Mouse (Mus musculus): Measurements from ENCODE around the gene 2610318N02Rik. TPM values are rescaled to one million over a fixed set of nuclear protein-coding genes. Genes with fewer than 3 reads are reported as not detected.

The 2610318N02Rik gene
- polyA plus RNA-seq, 1 experiment from 2014 or later: 9.3 TPM

DNA sequence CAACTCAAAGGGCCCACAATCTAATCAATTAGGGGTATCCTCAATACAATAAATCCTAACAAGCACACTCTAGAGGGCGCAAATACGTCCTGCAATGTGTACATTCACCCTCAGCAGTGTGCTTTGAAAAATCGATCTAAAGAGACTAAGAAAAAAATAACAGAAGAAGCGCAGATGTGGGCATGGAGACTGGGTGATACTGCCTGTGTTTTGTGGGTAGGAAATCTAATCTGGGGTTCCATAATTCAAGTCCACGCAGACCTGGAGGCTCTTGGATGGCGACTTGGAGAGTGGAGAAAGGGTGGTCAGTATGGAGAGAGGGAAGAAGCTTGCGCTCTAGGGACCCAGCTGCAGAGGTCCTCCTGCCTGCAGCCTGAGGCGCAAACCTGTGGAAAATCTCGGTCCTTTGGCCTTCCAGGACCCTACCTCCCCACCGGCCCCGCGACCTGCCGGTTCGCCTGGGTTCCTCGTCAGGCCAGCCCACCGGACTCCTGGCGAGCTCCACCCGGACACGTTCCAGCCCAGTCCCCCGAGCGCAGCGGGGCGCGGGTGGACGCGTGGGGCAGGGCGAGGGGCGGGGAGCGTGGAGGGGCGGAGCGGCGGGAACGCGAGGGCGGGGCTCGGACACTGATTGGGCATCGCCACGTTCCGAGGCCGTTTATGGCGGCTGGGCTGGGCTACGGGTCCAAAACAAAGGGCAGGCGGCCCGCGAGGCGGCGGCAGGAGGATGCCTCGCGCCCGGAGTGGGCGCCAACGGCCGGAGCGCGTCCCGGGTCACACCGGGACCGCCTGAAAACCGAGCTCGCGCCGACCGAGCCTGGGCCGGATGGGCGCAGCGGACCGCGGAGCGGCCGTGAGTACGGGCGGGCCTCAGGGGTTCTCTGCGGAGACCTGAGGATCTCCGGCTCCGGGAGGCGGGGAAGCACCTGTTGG, 55.2 kb downstream of the 2610318N02Rik start, which contains the start of gene Ypel1:
Gene Ypel1 (plus strand): TSS at position 186 of the 933 bp plus-strand sequence.
- Histone ChIP-seq H3K4me2 (ENCODE audit: low read depth, low read length) (peak within 1 kb of the TSS; percentile 71), H3K4me1 (ENCODE audit: control insufficient read depth, insufficient read depth, low read length) (peaks cover 5% of the 10 kb centered on the region), H3K9ac (replicated peaks; ENCODE audit: low read depth, low read length) (peak within 1 kb of the TSS; percentile 85), H3K36me3 (ENCODE audit: control insufficient read depth, insufficient read depth, low read length) (peaks cover under 1% of the 10 kb centered on the region), H3K9me3 (ENCODE audit: control insufficient read depth, low read length) (no peaks in the 10 kb centered on the region), H3K27me3 (ENCODE audit: control insufficient read depth, insufficient read depth, low read length) (no peaks in the 10 kb centered on the region), H3K4me3 (ENCODE audit: low read depth, low read length) (peak within 1 kb of the TSS; percentile 84), H3K27ac (ENCODE audit: low read depth, low read length) (peak within 1 kb of the TSS; percentile 90)
- WGBS: under 1% methylated on average over 76 of the region's 76 CpGs
- peak; percentile 96 for ATAC-seq (ENCODE audit: low read depth)

- no peak overlapping the region for H3K27ac ChIP-seq (ENCODE audit: low read depth, low read length)
- H3K27me3 ChIP-seq (ENCODE audit: control insufficient read depth, insufficient read depth, low read length): no peaks in the 10 kb centered on the region
- no peaks in the 10 kb centered on the region for H3K9me3 ChIP-seq (ENCODE audit: control insufficient read depth, low read length)
- peaks cover 5% of the 10 kb centered on the region for H3K4me1 ChIP-seq (ENCODE audit: control insufficient read depth, insufficient read depth, low read length)
- H3K4me2 ChIP-seq (ENCODE audit: low read depth, low read length): no peak overlapping the region
- H3K9ac ChIP-seq (replicated peaks; ENCODE audit: low read depth, low read length): no peak overlapping the region
- 87% methylated on average over 2 of the region's 2 CpGs for WGBS
- no peak overlapping the region for H3K4me3 ChIP-seq (ENCODE audit: low read depth, low read length)
- no peaks in the 10 kb centered on the region for H3K36me3 ChIP-seq (ENCODE audit: control insufficient read depth, insufficient read depth, low read length)
- ATAC-seq (ENCODE audit: low read depth): no peak
Observed at GRCm38 (mm10) chr16:17067552-17067951, 57.4 kb downstream of the 2610318N02Rik start.

MicroRNA genes within 50 kb of the gene (microRNA counts, 519-probe panel; counts per million panel counts)
- microRNA mmu-miR-130b (5,305 counts per million, percentile 75 among the panel's probes with 10 or more counts), microRNA mmu-miR-301b (4,270 counts per million, percentile 52 among the panel's probes with 10 or more counts)

Small RNA genes lying within 50 kb of the gene (microRNA-seq; reads per million reads assigned to microRNA genes)
- gene Mir130b: 3,863 reads per million, percentile 90 among the genes with 10 or more reads in this experiment
- gene Mir301b: 147 reads per million, percentile 52 among the genes with 10 or more reads in this experiment

Other genes starting within 250 kb of the 2610318N02Rik start
- 16.7 and 24.9 TPM in 2 replicates for gene Ppm1f, start 228.7 kb downstream of the 2610318N02Rik start, polyA plus RNA-seq (2014; fragmentation: Nextera tagmentation; extraction: Ambion mirVana)
- 229 and 233 TPM in 2 replicates for gene Mapk1, start 141.8 kb downstream of the 2610318N02Rik start, polyA plus RNA-seq (2014; fragmentation: Nextera tagmentation; extraction: Ambion mirVana)
- 109 and 129 TPM in 2 replicates for gene Ypel1, start 55.5 kb downstream of the 2610318N02Rik start, polyA plus RNA-seq (2014; fragmentation: Nextera tagmentation; extraction: Ambion mirVana)
- gene Ppil2, start 13.9 kb downstream of the 2610318N02Rik start, polyA plus RNA-seq (2014; fragmentation: Nextera tagmentation; extraction: Ambion mirVana): 131 and 143 TPM in 2 replicates
- gene Sdf2l1, start 7.2 kb upstream of the 2610318N02Rik start, polyA plus RNA-seq (2014; fragmentation: Nextera tagmentation; extraction: Ambion mirVana): 15.9 and 20.8 TPM in 2 replicates
- 44.1 and 51.3 TPM in 2 replicates for gene Ydjc, start 19.5 kb upstream of the 2610318N02Rik start, polyA plus RNA-seq (2014; fragmentation: Nextera tagmentation; extraction: Ambion mirVana)
- gene Ccdc116, start 22.1 kb upstream of the 2610318N02Rik start, polyA plus RNA-seq (2014; fragmentation: Nextera tagmentation; extraction: Ambion mirVana): 3.3 TPM in 2 replicates
- 280 and 285 TPM in 2 replicates for gene Ube2l3, start 77.5 kb upstream of the 2610318N02Rik start, polyA plus RNA-seq (2014; fragmentation: Nextera tagmentation; extraction: Ambion mirVana)
- gene Rimbp3, start 83.4 kb upstream of the 2610318N02Rik start, polyA plus RNA-seq (2014; fragmentation: Nextera tagmentation; extraction: Ambion mirVana): 2.2 and 2.7 TPM in 2 replicates
- 4.8 and 6.7 TPM in 2 replicates for gene Hic2, start 108.4 kb upstream of the 2610318N02Rik start, polyA plus RNA-seq (2014; fragmentation: Nextera tagmentation; extraction: Ambion mirVana)
- gene Tmem191c, start 150.9 kb upstream of the 2610318N02Rik start, polyA plus RNA-seq (2014; fragmentation: Nextera tagmentation; extraction: Ambion mirVana): 37.7 and 55.7 TPM in 2 replicates
- gene Serpind1, start 206.2 kb upstream of the 2610318N02Rik start, polyA plus RNA-seq (2014; fragmentation: Nextera tagmentation; extraction: Ambion mirVana): 0.83 and 2.3 TPM in 2 replicates

Measured in neural tube, embryonic 14.5 days (tissue).